Mouse (Mus musculus): Measurements from ENCODE around the gene Amn.

Gene Amn

DNA sequence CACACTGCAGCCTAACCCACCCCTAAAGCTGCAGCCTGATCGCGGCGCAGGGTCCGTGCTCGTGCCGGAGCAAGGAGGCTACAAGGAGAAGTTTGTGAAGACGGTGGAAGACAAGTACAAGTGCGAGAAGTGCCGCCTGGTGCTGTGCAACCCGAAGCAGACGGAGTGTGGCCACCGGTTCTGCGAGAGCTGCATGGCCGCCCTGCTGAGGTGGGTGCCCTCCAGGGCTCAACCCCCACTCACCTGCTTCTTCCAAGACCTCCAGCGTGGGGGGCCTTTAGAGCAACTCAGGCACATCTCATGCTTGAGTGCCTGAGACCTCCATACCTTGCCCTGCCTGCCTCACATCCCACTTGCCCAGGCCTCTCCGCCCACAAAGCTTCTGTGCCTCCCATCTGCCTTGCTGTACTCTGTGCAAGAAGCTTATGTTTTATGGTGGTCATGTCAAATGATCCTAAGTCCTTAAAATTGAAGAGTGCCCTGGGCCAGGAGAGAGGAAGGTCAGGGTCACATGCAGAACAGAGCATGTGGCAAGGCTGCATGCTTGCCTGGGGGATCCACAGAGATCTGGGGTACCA is 33.2 kb upstream of the Amn start:
- TF ChIP-seq POU5F1 (IDR thresholded peaks at IDR 0.05; ENCODE audit: borderline replicate concordance, low read length) (no peak), CTCF (conservative IDR thresholded peaks at IDR 0.05; ENCODE audit: low read length) (no peak), NANOG (IDR thresholded peaks at IDR 0.05; ENCODE audit: borderline replicate concordance, low read length) (no peak)
- Histone ChIP-seq H3K27me3 (ENCODE audit: insufficient read depth, low read length) (no peaks in the 10 kb centered on the region), H3K9me3 (ENCODE audit: low read length) (no peaks in the 10 kb centered on the region), H3K4me1 (replicated peaks; ENCODE audit: low read depth, low read length) (peaks cover 63% of the 10 kb centered on the region), H3K4me3 (replicated peaks; ENCODE audit: low read length) (peak overlapping the region; percentile 54), H3K36me3 (ENCODE audit: insufficient read depth, low read length) (peaks cover 42% of the 10 kb centered on the region)

DNA sequence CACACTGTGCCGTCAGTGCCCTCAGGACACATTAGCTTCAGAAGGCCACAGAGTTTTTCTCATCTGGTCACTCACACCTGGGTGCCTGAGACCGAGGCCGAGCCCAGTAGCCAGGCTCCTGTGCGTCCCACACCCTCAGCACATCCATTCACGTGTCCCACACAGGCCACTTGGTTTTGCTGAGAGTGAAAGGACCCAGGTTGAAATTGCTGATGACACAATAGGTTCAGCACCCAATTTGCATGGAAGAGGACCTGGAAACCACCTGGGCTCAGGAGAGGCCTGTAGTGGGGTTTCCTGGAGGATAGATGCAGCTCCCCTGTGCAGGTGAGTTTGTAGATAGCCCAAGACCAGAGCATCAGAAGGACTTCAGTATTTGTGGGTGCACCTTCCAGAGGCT is 32.5 kb upstream of the Amn start:
- no peaks in the 10 kb centered on the region for H3K9me3 ChIP-seq (ENCODE audit: low read length)
- no peak overlapping the region for H3K4me3 ChIP-seq (replicated peaks; ENCODE audit: low read length)
- TF ChIP-seq NANOG (IDR thresholded peaks at IDR 0.05; ENCODE audit: borderline replicate concordance, low read length) (no peak), CTCF (conservative IDR thresholded peaks at IDR 0.05; ENCODE audit: low read length) (no peak), POU5F1 (IDR thresholded peaks at IDR 0.05; ENCODE audit: borderline replicate concordance, low read length) (no peak)
- H3K27me3 ChIP-seq (ENCODE audit: insufficient read depth, low read length), result no peaks in the 10 kb centered on the region
- peaks cover 60% of the 10 kb centered on the region for H3K4me1 ChIP-seq (replicated peaks; ENCODE audit: low read depth, low read length)
- H3K36me3 ChIP-seq (ENCODE audit: insufficient read depth, low read length), result peaks cover 48% of the 10 kb centered on the region

DNA sequence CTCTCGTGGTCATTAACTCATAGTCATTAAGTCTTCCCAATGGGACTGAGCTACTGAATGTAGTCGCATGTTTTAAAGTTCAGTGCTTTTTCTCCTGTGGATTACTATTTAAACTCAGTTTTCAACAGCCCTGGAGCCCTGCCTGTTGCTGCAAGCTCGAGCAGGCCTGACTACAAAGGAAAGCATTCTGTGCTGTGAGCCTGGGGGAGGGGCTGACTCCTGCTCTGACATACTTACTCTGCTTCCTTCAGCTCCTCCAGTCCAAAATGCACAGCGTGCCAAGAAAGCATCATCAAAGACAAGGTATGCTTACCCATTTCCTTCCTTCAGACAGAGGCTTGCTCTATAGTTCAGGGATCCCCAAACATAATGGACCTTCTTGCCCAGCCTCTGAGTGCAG is 32.1 kb upstream of the Amn start:
- Histone ChIP-seq H3K4me1 (replicated peaks; ENCODE audit: low read depth, low read length) (peaks cover 56% of the 10 kb centered on the region), H3K4me3 (replicated peaks; ENCODE audit: low read length) (no peak overlapping the region), H3K27me3 (ENCODE audit: insufficient read depth, low read length) (no peaks in the 10 kb centered on the region), H3K9me3 (ENCODE audit: low read length) (no peaks in the 10 kb centered on the region), H3K36me3 (ENCODE audit: insufficient read depth, low read length) (peaks cover 49% of the 10 kb centered on the region)
- TF ChIP-seq NANOG (IDR thresholded peaks at IDR 0.05; ENCODE audit: borderline replicate concordance, low read length) (no peak), CTCF (conservative IDR thresholded peaks at IDR 0.05; ENCODE audit: low read length) (no peak), POU5F1 (IDR thresholded peaks at IDR 0.05; ENCODE audit: borderline replicate concordance, low read length) (no peak)

DNA sequence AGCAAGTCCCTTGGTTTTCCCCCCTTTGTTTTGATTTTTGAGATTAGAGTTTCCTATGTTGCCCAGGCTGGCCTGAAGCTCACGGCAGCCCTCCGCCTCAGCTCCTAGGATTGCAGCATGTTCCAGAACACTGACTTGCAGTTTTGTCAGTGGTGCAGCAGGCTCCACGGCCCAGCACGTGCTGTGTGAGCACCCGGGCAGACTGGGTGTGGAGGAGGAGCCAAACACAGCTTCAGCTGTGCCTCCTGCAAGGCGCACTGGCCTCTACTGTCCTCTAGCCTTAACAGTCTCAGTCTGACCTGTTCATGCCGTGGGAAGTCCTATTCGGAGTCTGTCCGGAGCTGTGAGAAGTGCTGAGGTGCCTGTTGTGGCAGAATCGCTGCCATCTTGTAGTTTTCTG is 31.0 kb upstream of the Amn start:
- H3K4me1 ChIP-seq (replicated peaks; ENCODE audit: low read depth, low read length), result peaks cover 53% of the 10 kb centered on the region
- TF ChIP-seq CTCF (conservative IDR thresholded peaks at IDR 0.05; ENCODE audit: low read length) (no peak), NANOG (IDR thresholded peaks at IDR 0.05; ENCODE audit: borderline replicate concordance, low read length) (no peak)
- peaks cover 51% of the 10 kb centered on the region for H3K36me3 ChIP-seq (ENCODE audit: insufficient read depth, low read length)
- no peaks in the 10 kb centered on the region for H3K9me3 ChIP-seq (ENCODE audit: low read length)
- no peaks in the 10 kb centered on the region for H3K27me3 ChIP-seq (ENCODE audit: insufficient read depth, low read length)
- no peak overlapping the region for H3K4me3 ChIP-seq (replicated peaks; ENCODE audit: low read length)

DNA sequence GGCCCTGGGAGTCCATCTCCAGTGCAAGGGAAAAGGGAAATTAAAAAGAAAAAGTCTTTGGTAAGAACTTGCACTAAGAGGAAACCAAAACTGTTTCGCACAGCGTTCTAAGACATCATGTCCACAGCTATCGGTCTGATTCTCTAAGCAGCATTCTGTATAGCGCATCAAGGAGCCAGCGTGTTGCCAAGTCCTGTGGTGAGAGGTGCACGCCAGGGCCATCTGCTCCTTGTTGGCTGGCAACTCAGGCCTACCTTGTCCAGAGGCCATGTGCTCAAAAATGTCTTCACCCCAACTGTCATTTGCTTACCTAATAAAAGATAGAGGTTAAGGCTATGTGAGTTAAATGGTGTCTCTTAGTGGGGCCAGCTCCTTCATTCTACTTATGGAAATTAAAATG is 29.0 kb upstream of the Amn start:
- no peak overlapping the region for H3K4me3 ChIP-seq (replicated peaks; ENCODE audit: low read length)
- H3K27me3 ChIP-seq (ENCODE audit: insufficient read depth, low read length), result no peaks in the 10 kb centered on the region
- peaks cover 38% of the 10 kb centered on the region for H3K4me1 ChIP-seq (replicated peaks; ENCODE audit: low read depth, low read length)
- no peaks in the 10 kb centered on the region for H3K9me3 ChIP-seq (ENCODE audit: low read length)
- H3K36me3 ChIP-seq (ENCODE audit: insufficient read depth, low read length), result peaks cover 68% of the 10 kb centered on the region
- TF ChIP-seq NANOG (IDR thresholded peaks at IDR 0.05; ENCODE audit: borderline replicate concordance, low read length) (no peak), POU5F1 (IDR thresholded peaks at IDR 0.05; ENCODE audit: borderline replicate concordance, low read length) (no peak), CTCF (conservative IDR thresholded peaks at IDR 0.05; ENCODE audit: low read length) (no peak)

DNA sequence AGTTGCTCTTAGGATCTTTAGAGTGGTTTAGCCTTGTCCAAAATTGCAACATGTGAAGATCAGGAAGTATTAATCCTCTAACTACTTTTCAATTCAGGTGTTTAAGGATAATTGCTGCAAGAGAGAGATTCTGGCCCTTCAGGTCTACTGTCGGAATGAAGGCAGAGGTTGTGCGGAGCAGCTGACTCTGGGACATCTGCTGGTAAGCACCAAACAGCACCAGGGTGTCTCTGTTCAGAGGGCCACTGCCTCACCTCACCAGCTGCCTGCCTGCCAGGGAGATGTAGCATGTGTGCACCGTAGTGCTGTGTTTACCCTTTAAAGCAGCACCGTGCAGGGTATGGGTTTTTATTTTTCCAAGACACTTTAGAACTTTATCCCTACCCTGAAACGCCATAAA is 28.5 kb upstream of the Amn start:
- peaks cover 35% of the 10 kb centered on the region for H3K4me1 ChIP-seq (replicated peaks; ENCODE audit: low read depth, low read length)
- TF ChIP-seq NANOG (IDR thresholded peaks at IDR 0.05; ENCODE audit: borderline replicate concordance, low read length) (no peak), POU5F1 (IDR thresholded peaks at IDR 0.05; ENCODE audit: borderline replicate concordance, low read length) (no peak)

DNA sequence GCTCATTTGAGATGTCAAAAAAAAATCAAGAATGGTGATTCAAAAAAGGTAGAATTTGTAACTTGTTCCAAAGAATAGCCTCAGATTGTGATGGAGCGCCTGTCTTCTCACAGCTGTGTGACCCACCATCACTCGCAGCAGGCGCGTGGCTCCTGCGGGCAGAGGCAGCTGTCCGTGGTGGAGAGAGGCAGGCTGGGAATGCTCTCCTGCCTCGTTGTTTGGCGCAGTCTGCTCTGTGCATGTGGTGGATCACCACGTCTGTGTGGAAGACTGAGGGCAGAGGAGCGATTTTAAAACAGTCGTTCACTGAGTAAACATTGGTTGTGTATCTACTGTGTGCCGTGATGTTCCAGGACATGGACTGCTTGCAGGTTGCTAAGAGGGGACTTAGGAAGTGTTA is 27.2 kb upstream of the Amn start:
- Histone ChIP-seq H3K4me1 (replicated peaks; ENCODE audit: low read depth, low read length) (peaks cover 21% of the 10 kb centered on the region), H3K27me3 (ENCODE audit: insufficient read depth, low read length) (no peaks in the 10 kb centered on the region), H3K9me3 (ENCODE audit: low read length) (no peaks in the 10 kb centered on the region), H3K36me3 (ENCODE audit: insufficient read depth, low read length) (peaks cover 70% of the 10 kb centered on the region), H3K4me3 (replicated peaks; ENCODE audit: low read length) (no peak overlapping the region)
- TF ChIP-seq NANOG (IDR thresholded peaks at IDR 0.05; ENCODE audit: borderline replicate concordance, low read length) (no peak), POU5F1 (IDR thresholded peaks at IDR 0.05; ENCODE audit: borderline replicate concordance, low read length) (no peak), CTCF (conservative IDR thresholded peaks at IDR 0.05; ENCODE audit: low read length) (no peak)

More for the DNA sequence above, 28.5 kb upstream of the Amn start:
- H3K27me3 ChIP-seq (ENCODE audit: insufficient read depth, low read length), result no peaks in the 10 kb centered on the region
- no peak overlapping the region for H3K4me3 ChIP-seq (replicated peaks; ENCODE audit: low read length)
- no peaks in the 10 kb centered on the region for H3K9me3 ChIP-seq (ENCODE audit: low read length)
- H3K36me3 ChIP-seq (ENCODE audit: insufficient read depth, low read length), result peaks cover 73% of the 10 kb centered on the region

DNA sequence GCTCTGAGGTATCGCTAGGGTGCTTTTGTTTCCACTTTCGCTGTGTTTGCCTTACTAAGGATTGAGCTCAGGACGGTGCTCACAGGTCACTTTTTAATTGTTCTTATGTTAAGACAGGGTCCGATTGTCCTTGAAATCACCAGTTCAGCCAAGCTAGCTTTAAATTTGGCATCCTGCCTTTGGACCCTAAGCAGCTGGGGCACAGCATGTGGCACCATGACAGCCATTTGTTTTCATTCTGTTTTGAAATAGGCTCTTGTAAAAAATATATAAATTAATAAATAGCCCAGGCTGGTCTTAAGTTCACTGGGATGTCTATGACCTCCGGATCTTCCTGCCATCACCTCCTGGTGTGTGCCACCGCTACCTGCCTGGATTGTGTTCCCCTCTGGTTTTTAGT is 25.8 kb upstream of the Amn start:
- no peaks in the 10 kb centered on the region for H3K9me3 ChIP-seq (ENCODE audit: low read length)
- TF ChIP-seq POU5F1 (IDR thresholded peaks at IDR 0.05; ENCODE audit: borderline replicate concordance, low read length) (no peak), NANOG (IDR thresholded peaks at IDR 0.05; ENCODE audit: borderline replicate concordance, low read length) (no peak), CTCF (conservative IDR thresholded peaks at IDR 0.05; ENCODE audit: low read length) (no peak)
- H3K4me1 ChIP-seq (replicated peaks; ENCODE audit: low read depth, low read length), result peaks cover 13% of the 10 kb centered on the region
- H3K4me3 ChIP-seq (replicated peaks; ENCODE audit: low read length), result no peak overlapping the region
- no peaks in the 10 kb centered on the region for H3K27me3 ChIP-seq (ENCODE audit: insufficient read depth, low read length)
- peaks cover 64% of the 10 kb centered on the region for H3K36me3 ChIP-seq (ENCODE audit: insufficient read depth, low read length)

DNA sequence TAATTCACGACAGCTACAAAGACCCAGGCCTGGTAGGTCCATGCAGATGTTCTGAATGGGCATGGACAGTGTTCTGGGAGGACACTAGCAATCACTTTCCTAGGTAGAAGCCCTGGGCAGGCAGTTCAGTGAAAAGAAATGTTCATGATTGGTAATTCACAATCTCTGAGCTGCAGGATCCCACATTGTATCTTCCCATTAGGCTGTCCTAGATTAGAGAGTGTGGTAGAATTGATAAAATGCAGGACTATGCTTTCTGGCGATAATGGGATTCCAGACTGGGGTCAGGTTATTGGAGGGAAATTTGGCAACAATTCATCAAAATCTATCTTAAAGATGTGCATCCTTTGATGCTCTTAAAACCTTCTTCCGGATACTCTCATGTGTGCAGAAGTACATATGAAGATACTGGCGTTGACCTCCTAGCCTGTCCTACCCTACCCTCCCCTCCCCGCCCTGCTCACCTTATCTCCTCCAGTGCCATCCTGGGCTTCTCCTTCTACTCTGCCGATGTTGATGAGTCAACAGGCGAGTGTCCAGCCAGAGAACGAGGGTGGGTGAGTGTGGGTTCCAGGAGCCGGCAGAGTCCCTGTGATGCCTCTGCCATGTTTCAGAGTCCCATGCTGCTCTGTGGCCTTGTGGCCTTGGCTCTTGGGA is 24.0 kb upstream of the Amn start:
- Histone ChIP-seq H3K36me3 (ENCODE audit: insufficient read depth, low read length) (peaks cover 64% of the 10 kb centered on the region), H3K4me1 (replicated peaks; ENCODE audit: low read depth, low read length) (peaks cover 13% of the 10 kb centered on the region), H3K4me3 (replicated peaks; ENCODE audit: low read length) (no peak overlapping the region), H3K9me3 (ENCODE audit: low read length) (no peaks in the 10 kb centered on the region), H3K27me3 (ENCODE audit: insufficient read depth, low read length) (no peaks in the 10 kb centered on the region)
- TF ChIP-seq NANOG (IDR thresholded peaks at IDR 0.05; ENCODE audit: borderline replicate concordance, low read length) (no peak), POU5F1 (IDR thresholded peaks at IDR 0.05; ENCODE audit: borderline replicate concordance, low read length) (no peak), CTCF (conservative IDR thresholded peaks at IDR 0.05; ENCODE audit: low read length) (no peak)
